Mouse (Mus musculus): Measurements from ENCODE around the gene Psmd1.

- no peak for TF ChIP-seq MAFK (IDR thresholded peaks at IDR 0.05; ENCODE audit: insufficient read depth, low read depth, low read length)
- no peak for TF ChIP-seq ZNF384 (IDR thresholded peaks at IDR 0.05; ENCODE audit: low read depth, low read length)
- TF ChIP-seq ZC3H11A (IDR thresholded peaks at IDR 0.05; ENCODE audit: borderline replicate concordance, low read depth, low read length): no peak
- no peak for TF ChIP-seq CHD2 (IDR thresholded peaks at IDR 0.05; ENCODE audit: low read depth, low read length)
These were observed 87.2 kb downstream of the Psmd1 start for GRCm38 (mm10) chr1:86151376-86151775.
